Mouse (Mus musculus) spleen, embryonic (tissue): ENCODE data around the gene Rwdd4a.

ENCODE experiments used
- CTCF ChIA-PET: fragments of 350-600 bp; sonication (Branson Sonifier 250); formaldehyde crosslinking; loops from one replicate; lab custom pipeline; 2022; lab: Charles Lee

The Rwdd4a gene

DNA sequence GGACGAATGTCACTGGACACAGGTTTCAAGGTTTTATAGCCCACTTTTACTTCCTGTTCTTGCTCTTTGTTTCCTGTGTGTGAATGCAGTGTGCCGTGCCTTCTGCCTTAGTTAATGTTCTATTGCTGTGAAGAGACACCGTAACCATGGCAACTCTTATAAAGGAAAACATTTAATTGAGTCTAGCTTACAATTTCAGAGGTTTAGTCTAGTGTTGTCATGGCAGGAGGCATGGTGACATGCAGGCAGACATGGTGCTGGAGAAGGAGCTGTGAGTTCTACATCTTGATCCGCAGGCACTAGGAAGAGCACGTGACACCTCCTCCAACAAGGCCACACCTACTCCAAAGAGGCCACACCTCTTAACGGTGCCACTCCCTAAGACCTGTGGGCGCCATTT, 48.0 kb downstream of the Rwdd4a start:
- CTCF ChIA-PET, result interaction anchor here (0.5 kb wide), 1 partner anchor 618 kb away, joined by 13 read pairs; no protein-coding TSS in a partner anchor

DNA sequence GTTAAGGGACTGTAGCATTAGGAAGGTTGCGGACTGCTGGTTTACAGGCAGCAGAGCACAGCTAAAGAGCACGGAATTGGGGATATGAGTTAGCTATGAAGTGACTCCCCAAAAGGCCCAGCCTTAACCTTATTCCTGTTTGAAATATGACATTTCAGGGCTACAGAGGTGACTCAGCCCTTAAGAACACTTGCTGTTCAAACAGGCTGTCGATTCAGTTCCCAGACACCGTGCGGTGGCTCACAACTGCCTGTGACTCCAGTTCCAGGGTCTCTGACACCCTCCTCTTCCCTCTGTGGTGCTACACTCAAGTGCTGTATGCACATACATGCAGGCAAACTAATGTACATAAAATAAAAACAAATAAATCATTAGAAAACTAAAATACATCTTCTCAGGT, 55.2 kb downstream of the Rwdd4a start:
- CTCF ChIA-PET, result no interaction called here

DNA sequence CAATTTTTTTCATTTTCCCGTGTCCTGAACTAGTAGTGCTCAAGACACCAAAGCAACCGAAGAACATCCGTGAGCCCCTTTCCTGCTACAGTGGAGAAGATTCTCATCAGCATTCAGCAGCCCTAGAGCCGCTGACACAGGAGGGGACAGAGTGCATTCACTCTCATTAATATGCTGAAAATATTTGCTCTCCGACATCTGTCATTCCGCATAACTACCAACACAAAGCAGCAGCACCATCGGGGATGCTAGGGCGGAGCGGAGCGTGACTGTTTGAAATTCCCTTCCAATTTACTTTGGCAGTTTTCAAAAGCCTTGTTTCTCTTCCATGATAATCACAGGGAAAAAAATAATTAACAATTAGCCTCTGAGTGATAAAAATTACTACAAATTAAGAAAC, 56.9 kb downstream of the Rwdd4a start:
- CTCF ChIA-PET, result no interaction called here

DNA sequence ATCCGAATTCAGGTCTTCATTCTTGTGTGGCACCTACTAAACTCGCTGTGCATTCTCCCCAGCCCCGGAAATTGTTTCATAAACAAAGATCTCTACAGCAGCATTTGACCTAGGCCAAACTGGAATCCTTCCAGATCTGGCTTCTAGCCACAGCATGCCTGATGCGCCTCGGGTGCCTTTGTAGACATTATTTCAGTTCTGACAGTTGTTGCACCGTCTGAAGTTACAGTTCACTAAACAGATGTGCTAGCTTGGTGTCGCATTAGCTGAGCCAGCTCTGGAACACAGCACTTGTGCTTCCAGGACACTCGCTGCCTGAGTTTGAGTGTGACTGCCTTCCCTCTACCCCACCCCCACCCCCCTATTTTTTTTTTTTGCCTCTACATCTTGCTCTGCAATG, 67.2 kb downstream of the Rwdd4a start:
- CTCF ChIA-PET, result no interaction called here
